Mouse (Mus musculus) left cerebral cortex, postnatal 4 days (tissue): ENCODE results near the gene Hs2st1. TPM values are rescaled to one million over a fixed set of nuclear protein-coding genes. Genes with fewer than 3 reads are reported as not detected.

Experiments
- DNase-seq: peaks from one replicate; pipeline ENCODE4 v3.0.0-alpha.2; 2022
- intact Hi-C: fragments of 180-260 bp; cut with DNase I; formaldehyde crosslinking; loops from one replicate; pipeline ENCODE4 v1.15.1; 2025
- total RNA-seq, 2 experiments: library from RNA; stranded (reverse); gene quantifications; 2 replicates each; pipeline ENCODE4 v1.2.3; 2021

Gene Hs2st1
- total RNA-seq, 2 experiments from 2014 or later = 56.3 to 60.1 TPM

- intact Hi-C loops = loop anchor here (10.0 kb wide), 1 partner anchor 106 kb away; no protein-coding TSS in a partner anchor
- DNase-seq = no peak
Measured at GRCm38 (mm10) chr3:144459285-144459697, 110.7 kb downstream of the Hs2st1 start.

- DNase-seq = no peak
- intact Hi-C loops = loop anchor here (5.0 to 10.0 kb wide), 2 partner anchors 111 to 163 kb away; no protein-coding TSS in a partner anchor
Measured at GRCm38 (mm10) chr3:144453701-144454430, 116.1 kb downstream of the Hs2st1 start.

DNA sequence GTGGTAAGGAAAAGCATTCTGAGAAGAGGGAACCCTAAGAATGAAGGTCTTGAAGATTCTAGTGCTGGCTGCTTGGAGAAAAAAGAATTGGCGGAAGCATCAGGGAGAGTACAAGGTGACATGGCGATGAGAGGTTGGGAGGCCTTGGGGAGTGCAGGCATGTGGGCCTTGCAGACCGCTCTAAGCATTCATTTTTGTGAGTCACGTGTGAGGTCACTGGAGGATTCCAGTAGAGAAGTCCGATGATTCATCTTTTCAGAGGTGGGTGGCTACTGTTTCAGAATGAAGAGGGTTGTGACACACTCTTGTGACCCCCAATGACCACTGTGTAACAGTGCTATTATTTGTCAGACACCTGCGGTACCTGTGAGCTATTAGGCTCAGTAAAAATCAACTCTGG is 121.0 kb downstream of the Hs2st1 start:
- intact Hi-C loops = no loop called here
- DNase-seq = no peak

DNA sequence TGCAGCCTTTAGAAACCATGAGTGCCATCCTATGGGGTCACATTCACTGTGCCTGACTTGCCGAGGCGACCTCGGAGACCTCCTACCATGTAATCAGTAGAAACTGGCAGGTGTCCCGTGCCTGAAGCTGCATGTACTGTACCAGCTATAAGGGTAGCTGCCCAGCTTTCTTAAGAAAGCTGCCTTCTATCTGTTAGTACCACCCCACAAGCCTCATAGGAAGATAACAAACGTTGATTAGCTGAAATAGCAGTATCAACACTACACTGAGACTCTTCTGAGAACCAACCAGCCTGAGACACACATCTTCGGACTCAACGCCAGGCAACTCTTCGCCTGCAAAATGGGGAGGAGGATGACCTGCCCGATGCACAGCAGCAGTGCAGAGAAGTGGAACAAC is 122.1 kb downstream of the Hs2st1 start:
- DNase-seq = no peak
- intact Hi-C loops = no loop called here

DNA sequence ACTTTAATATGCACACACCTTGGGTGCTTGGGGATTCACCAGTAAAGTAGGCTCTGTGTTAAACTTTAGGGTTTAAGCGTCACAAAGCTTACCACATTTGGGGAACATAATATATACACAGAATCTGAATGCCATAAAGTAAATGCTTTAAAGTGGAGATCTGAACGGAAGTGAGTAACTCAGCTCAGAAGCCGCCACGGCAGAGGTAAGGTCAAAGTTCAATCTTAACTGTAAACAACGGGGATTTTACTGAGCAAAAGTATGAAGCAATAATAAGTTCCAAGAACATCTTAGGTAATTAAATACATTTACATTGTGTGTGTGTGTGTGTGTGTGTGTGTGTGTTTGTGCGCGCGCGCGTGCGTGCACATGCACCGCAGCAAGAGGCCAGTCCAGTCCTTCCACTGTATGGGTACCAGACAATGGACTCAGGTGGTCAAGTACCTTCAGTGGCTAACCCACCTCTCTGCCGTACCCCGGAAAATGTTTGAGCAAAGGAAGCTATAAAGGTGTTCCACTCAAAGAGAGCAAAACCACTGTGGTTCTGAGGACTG is 123.8 kb downstream of the Hs2st1 start:
- intact Hi-C loops = no loop called here
- no peak for DNase-seq

DNA sequence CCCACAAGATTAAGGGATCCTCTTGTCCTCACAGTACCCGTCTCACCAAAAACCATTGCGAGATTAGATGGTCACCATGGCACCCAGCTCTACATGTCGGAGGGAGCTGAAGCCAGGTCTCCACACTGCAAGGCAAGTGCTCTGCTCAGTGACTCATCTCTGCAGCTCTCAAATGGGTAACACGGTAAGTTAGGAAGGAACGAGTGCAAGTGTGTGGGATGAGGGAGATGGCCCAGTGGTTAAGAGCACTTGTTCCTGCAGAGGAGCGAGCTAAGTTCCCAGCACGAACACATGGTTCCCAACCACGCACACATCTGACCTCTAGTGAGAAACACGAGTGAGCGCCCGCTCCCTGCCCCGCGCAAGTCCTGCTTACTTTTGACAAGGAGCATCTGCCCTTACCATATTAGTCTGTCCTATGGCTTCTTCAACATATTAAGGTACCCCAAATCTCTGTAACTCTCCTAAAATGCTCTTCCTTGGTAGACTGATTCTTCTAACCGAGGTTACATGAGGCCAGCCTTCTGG is 132.0 kb downstream of the Hs2st1 start:
- intact Hi-C loops = no loop called here
- DNase-seq = no peak

DNA sequence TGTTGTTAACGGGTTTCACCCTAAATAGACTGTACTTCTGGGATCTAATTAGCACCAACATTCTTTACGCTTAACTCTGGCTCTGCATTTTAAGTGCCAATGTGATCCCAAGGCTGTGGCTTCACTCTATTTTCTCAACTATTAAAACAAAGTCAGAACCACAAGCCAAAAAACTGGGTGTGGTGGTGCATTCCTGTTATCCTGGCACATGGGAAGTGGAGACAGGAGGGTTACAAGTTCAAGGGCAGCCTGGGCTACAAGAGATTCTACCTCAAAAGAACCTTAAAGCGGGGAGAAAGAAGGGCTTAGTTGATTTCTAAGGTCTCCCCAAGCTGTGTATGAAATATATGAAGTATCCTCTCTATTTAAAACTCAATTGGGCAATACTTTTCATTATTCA is 133.9 kb downstream of the Hs2st1 start:
- no peak for DNase-seq
- intact Hi-C loops = no loop called here

GRCm38 (mm10) chr3:144435281-144435680 is 134.7 kb downstream of the Hs2st1 start:
- intact Hi-C loops = no loop called here
- no peak for DNase-seq

DNA sequence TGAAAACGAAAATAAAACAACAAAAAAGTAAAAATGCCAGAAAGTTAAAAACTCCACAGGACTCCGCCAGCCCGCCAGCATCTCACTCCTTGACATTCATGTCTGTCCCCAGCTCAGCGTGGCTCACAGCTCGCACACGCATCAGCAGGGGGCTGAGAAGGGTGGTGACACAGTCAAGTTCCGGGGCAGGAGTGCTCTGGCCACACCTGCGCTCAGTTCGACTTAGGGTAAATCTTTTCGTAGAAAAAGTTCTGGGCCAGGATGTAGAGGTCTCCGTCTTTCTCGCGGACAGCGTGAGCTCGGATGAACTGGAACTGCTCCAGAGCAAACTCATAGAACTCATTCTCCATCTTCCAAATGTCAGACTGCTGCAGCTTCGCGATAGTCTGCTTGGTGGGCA is 135.7 kb downstream of the Hs2st1 start:
- intact Hi-C loops = no loop called here
- no peak for DNase-seq

- intact Hi-C loops = no loop called here
- DNase-seq = no peak
Measured at GRCm38 (mm10) chr3:144433039-144433438, 136.9 kb downstream of the Hs2st1 start.

DNA sequence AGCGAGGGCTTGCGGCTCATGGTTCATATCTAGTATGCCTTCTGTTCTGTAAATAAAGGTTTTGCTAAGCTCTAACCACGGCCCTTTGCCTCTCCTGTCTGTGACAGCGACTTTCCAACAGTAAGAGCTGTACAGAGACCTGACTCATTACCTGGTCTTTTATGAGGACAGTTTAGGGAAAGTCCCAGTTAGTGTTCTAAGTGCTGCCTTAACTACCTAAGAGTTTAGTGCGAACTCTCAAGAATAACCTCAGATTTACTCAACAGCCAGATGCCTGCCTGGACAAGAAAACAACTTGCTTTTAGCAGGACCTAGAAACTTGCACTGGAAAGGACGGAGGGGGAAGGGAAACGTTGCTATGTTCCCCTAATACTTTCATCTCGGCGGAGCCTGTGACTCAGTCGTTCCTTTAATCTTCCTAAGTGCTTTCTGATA is 137.8 kb downstream of the Hs2st1 start:
- DNase-seq = no peak
- intact Hi-C loops = no loop called here

- peak; percentile 42 for DNase-seq
- intact Hi-C loops = no loop called here
Measured at GRCm38 (mm10) chr3:144428514-144429431, 141.2 kb downstream of the Hs2st1 start.

DNA sequence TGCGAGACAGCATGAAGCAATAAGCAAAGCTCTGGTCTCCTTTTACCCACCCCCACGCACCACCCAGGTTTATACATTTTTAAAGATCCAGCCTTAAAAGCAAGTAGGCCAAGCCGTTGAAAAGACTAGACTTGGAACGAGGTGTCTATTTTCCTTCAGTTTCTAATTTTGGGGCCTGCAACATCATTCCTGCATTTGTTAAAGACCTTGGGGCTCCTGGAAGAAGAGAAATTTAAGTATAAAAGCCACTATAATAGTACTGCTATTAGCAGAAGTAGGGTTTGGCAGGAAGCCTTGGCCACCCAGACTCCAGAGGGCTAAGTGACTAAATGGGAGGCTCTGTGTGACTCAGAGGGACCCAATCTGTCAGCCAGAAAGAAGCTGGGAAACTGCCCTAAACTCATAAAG is 144.9 kb downstream of the Hs2st1 start:
- DNase-seq = peak; percentile 57
- intact Hi-C loops = no loop called here

DNA sequence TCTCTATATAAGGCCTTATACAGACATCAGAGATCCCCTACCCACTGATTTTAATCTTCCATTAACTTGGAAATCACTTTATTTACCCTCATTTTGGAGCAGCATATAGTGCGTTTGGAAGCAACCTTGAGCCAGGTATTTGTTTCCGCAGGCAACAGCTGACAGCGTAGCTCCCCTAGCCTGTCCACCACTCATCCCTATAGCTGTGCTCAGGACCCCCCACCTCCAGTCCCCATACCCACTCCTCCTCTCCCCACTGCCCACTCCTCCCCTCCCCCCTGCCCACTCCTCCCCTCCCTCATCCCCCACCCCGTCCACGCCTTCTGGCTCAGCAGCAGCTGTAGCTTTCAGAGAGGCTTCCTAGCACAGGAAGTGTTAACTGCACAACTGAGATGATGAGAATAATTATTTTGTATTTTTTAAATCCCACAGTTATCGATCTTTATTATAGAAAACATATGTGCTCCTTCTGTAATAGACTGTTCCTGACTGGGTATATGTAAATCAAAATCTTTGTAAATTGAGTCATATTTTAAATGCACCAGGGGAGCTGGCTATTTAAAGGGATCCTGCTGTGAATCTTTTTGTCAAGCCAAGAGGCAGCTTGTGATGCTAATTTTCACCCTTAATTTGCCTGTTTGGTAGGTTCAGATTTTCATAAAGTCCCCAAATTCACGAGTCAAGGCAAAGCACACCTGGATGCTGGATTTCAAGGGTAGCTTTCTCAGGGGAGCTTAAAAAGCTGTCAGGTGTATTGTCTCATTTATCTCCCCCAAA is 148.4 kb downstream of the Hs2st1 start:
- no peak for DNase-seq
- intact Hi-C loops = no loop called here

DNA sequence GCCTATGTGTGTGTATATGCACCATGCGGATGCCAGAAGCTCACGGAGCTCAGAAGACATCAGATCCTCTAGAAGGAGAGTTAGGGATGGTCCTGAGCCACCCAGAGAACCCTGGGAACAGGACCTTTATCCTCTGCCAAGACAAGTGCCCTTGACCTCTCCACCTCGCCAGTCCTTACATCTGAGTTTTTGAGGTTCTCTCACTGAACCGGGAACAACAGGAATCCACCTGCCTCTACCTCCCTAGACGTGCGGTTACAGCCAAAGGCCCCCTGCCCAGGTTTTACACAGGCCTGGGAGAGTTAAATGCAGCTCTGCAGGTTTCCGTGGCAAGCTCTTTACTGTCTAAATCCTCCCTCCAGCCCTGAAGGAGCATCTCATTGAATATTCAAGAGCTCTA is 156.2 kb downstream of the Hs2st1 start:
- DNase-seq = no peak
- intact Hi-C loops = no loop called here

DNA sequence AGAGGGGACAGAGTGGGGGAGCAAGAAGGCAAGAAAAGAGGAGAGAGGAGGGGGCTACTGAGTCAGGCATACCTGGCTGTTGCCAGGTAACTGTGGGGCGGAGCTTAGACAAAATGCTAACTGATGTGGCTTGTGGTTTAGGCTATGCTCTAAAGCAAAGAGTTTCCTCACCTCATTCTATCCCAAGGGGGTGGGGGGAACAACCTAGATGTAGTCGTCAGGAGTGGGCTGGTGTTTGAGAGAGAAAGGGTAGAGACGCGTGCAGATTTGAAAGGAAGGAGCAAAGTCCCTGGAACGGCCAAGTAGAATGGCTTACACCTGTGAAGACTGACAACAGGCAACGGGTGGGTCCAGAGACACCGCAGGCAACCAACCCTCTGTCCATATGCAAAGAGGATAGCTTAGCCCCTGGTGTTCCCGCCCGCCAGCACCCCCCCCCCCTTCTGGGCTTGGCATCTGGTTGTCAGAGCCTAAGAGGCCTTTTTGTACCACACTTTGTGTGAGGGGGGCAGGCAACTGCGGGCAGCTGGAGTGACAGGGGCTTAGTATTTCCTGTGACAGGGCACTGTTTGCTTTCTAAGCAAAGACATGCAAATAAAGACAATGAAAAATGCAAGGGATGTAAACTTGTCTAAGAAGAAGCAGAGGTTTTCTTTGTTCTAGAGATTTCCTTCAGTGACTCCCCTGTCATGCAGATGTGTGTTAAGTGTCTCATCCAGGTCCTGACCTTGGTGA is 157.3 kb downstream of the Hs2st1 start:
- intact Hi-C loops = no loop called here
- DNase-seq = no peak

GRCm38 (mm10) chr3:144411650-144412278 is 158.2 kb downstream of the Hs2st1 start:
- no peak for DNase-seq
- intact Hi-C loops = no loop called here

GRCm38 (mm10) chr3:144411051-144411542 is 158.9 kb downstream of the Hs2st1 start:
- no peak for DNase-seq
- intact Hi-C loops = no loop called here

DNA sequence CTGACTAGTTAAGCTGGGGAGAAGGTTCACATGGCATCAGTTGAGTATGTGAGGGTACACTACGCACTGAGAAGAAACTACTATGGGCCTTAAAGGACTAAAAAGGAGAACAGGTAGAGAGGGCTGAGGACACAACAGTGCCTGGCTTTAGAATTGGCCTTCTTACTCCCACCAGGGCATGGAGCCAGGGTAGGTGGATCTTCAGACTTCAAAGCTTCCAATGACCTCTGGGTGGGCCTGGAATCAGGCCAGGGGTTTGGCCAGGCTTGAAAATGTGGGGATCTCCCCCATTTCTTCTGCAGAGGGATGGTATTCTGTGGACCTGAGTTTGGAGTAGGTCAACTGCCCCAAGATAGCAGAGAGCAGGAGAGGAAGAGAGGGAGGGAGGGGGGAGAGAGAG is 161.0 kb downstream of the Hs2st1 start:
- intact Hi-C loops = no loop called here
- DNase-seq = no peak
